Mouse (Mus musculus) bone marrow, adult 2 months (tissue): ENCODE measurements at regions not wholly inside any gene's neighbourhood (a gene's known extent, or its start where the extent isn't known, plus 50 kb on each side); places are given as distances from the start of the nearest gene placed in this dataset.

ENCODE experiments used
- H3K27ac ChIP-seq: fragments of 200-500 bp; 2 replicates; pipeline ENCODE4 v1.5.1; 2012; ENCODE audit warnings: low read depth, mild to moderate bottlenecking, control low read depth, inconsistent platforms, low read length; ENCODE audit not compliant: control insufficient read depth, poor library complexity, insufficient read depth
- H3K4me1 ChIP-seq: fragments of 200-500 bp; 2 replicates; pipeline ENCODE4 v1.6.1; 2011; ENCODE audit warnings: low read length; ENCODE audit not compliant: control insufficient read depth, insufficient read depth
- H3K4me3 ChIP-seq: fragments of 200-500 bp; replicated peaks from 2 replicates; pipeline ENCODE3; 2011; ENCODE audit warnings: mild to moderate bottlenecking, low read depth, low read length, control low read depth; ENCODE audit not compliant: control insufficient read depth
- CTCF ChIP-seq: fragments of 200-500 bp; IDR thresholded peaks from 2 replicates; pipeline ENCODE4 v1.5.1; 2011; ENCODE audit warnings: low read length, control low read depth; ENCODE audit not compliant: control insufficient read depth, insufficient read depth
- POLR2A ChIP-seq: fragments of 200-500 bp; IDR thresholded peaks from 2 replicates; pipeline ENCODE4 v1.6.1; 2011; ENCODE audit warnings: low read depth, mild to moderate bottlenecking, control low read depth, low read length, borderline replicate concordance; ENCODE audit not compliant: control insufficient read depth
- WGBS: fragments of 180-500 bp; shearing (Covaris S2); methylation state at CpG from one replicate; pipeline ENCODE4 v1.1.7; 2018; 5-methylcytosine and 5-hydroxymethylcytosine counted together

DNA sequence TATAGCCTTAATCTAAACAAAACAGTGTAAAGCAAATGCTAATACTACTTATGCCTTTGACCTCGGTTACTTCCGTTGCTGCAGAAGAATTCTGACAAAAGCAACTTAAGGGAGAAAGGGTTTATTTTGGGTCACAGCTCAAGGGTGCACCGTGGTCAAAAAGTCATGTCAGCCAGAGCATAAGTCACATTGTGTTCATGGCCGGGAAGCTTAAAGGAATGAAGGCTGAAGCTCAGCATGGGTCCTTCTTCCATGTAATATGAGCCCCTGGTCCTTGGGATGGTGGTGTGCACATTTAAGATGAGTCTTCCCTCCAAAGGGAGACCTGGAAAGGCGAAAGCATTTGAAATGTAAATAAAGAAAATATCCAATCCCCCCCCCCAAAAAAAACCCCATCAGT is 212.1 kb upstream of the Tbl1xr1 start:
- Histone ChIP-seq H3K27ac (no peak overlapping the region), H3K4me1 (no peaks in the 10 kb centered on the region), H3K4me3 (no peak overlapping the region)
- TF ChIP-seq POLR2A, result no peak
- TF ChIP-seq CTCF, result no peak
- WGBS, result 79% methylated on average over 5 of the region's 5 CpGs

DNA sequence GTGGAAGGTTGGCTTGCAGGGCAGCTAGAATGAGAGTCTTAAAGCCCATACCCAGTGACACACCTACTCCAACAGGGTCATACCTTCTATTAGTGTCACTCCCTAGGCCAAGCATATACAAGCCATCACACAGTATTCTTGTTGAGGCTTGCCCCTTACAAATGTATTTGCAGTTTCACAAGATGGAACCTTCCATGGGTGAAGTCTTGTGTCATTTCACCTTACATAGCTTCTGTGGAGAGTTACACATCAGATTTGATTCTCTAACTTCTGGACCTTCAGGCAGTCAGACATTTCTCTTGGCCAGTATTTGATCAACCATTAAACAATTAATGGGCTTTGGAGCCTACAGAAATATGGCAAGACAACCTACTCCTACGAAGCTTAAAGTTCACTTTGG is 210.6 kb upstream of the Tbl1xr1 start:
- Histone ChIP-seq H3K4me3 (no peak overlapping the region), H3K27ac (no peak overlapping the region), H3K4me1 (no peaks in the 10 kb centered on the region)
- TF ChIP-seq CTCF (no peak), POLR2A (no peak)
- 82% methylated on average over 1 of the region's 1 CpGs for WGBS

- no peak overlapping the region for H3K27ac ChIP-seq
- 13% methylated on average over 2 of the region's 2 CpGs for WGBS
These were observed 198.1 kb upstream of the Tbl1xr1 start for GRCm38 (mm10) chr3:21878396-21878795.

DNA sequence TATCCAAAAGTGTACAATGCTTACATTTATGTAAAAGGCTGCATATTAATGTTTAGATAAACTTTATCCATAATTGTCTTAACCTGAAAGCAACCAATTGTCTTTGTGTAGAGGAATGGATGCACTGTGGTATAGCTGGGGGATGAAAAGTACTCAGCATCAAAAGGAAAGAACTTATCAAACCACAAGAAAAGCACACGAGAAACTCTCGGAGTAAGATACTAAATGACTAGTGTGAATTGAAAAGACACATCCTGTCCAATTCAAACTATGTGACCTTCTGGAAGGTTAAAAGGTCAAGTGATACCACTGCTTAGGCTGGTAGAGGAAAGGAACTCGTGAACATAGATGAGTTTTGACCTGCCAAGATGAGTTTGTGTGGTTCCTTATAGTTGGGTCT is 192.2 kb upstream of the Tbl1xr1 start:
- WGBS, result 74% methylated on average over 3 of the region's 3 CpGs
- Histone ChIP-seq H3K4me3 (no peak overlapping the region), H3K4me1 (no peaks in the 10 kb centered on the region), H3K27ac (no peak overlapping the region)
- TF ChIP-seq POLR2A, result no peak
- no peak for TF ChIP-seq CTCF

More at GRCm38 (mm10) chr3:21878396-21878795, 198.1 kb upstream of the Tbl1xr1 start:
- TF ChIP-seq CTCF (no peak), POLR2A (no peak)
- H3K4me1 ChIP-seq, result no peaks in the 10 kb centered on the region; the same call in 1 of the 2 replicates
- H3K4me3 ChIP-seq, result no peak overlapping the region

DNA sequence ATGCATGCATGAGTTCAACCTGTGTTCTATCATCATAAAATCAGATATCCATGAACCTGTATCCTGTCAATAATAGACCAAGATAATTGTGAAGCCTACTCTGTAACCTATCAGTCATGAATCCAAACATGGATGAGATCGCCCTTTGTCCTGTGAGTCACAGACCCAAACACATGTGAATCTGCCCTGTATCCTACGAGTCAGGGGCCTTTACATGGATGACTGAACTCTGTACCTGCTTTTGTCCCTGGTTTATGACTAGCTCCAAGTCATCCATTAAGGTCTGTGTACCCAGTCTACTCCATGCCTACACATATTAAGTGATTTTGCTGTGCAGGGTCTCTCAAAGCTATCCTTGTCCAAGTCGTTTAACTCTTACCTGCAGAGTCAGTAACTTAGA is 187.7 kb upstream of the Tbl1xr1 start:
- Histone ChIP-seq H3K4me3 (no peak overlapping the region), H3K27ac (no peak overlapping the region), H3K4me1 (no peaks in the 10 kb centered on the region)
- no peak for TF ChIP-seq CTCF
- TF ChIP-seq POLR2A, result no peak
- 86% methylated on average over 3 of the region's 3 CpGs for WGBS

GRCm38 (mm10) chr3:21891819-21892480 is 184.5 kb upstream of the Tbl1xr1 start:
- TF ChIP-seq CTCF, result no peak
- no peak for TF ChIP-seq POLR2A
- H3K27ac ChIP-seq, result no peak overlapping the region
- 86% methylated on average over 7 of the region's 7 CpGs for WGBS
- H3K4me1 ChIP-seq, result no peaks in the 10 kb centered on the region
- H3K4me3 ChIP-seq, result no peak overlapping the region

GRCm38 (mm10) chr3:21892864-21893404 is 183.5 kb upstream of the Tbl1xr1 start:
- Histone ChIP-seq H3K27ac (no peak overlapping the region), H3K4me3 (no peak overlapping the region), H3K4me1 (no peaks in the 10 kb centered on the region)
- 84% methylated on average over 8 of the region's 8 CpGs for WGBS
- TF ChIP-seq POLR2A (no peak), CTCF (no peak)

GRCm38 (mm10) chr3:21895551-21895950 is 180.9 kb upstream of the Tbl1xr1 start:
- TF ChIP-seq POLR2A (no peak), CTCF (no peak)
- no peak overlapping the region for H3K4me3 ChIP-seq
- 84% methylated on average over 2 of the region's 2 CpGs for WGBS

DNA sequence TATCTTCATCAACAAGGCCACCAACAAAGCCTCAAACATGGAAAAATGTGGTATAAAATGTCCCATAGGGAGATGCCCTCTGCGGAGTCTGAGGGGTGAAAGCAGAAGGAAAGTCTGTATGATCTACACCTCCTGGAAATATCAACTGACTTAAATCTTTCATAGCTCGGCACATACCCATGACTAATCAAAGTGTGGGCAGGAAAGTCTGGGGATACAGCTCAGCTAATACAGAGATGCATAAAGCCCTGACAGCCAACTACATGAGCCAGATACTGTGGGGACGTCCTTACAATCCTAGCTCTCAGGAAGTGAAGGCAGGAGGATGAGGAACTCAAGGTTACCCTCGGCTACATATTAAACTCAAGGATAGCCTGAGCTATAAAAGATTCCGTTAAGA is 178.2 kb upstream of the Tbl1xr1 start:
- no peak for TF ChIP-seq POLR2A
- no peak for TF ChIP-seq CTCF
- 65% methylated on average over 5 of the region's 5 CpGs for WGBS

More at GRCm38 (mm10) chr3:21895551-21895950, 180.9 kb upstream of the Tbl1xr1 start:
- Histone ChIP-seq H3K4me1 (no peaks in the 10 kb centered on the region), H3K27ac (no peak overlapping the region)

More for the DNA sequence above, 178.2 kb upstream of the Tbl1xr1 start:
- Histone ChIP-seq H3K4me3 (no peak overlapping the region), H3K27ac (no peak overlapping the region), H3K4me1 (no peaks in the 10 kb centered on the region)
